Mouse (Mus musculus): ENCODE data around the gene Ttll5.

The Ttll5 gene

GRCm38 (mm10) chr12:85824438-85825264, at the start of gene Ttll5, which contains the start of gene Erg28:
Ttll5 (plus strand) TSS chr12:85824659.
Erg28 (minus strand) TSS chr12:85824550.
- DNase-seq (ENCODE audit: low spot score in 2 of 2) = peak; percentile 91 to 92

- DNase-seq (ENCODE audit: low spot score in 2 of 2) = no peak
These were observed 45.5 kb upstream of the Ttll5 start for GRCm38 (mm10) chr12:85778962-85779361.

- no peak for DNase-seq (ENCODE audit: low spot score in 2 of 2)
These were observed 44.8 kb upstream of the Ttll5 start for GRCm38 (mm10) chr12:85779707-85780106.

- no peak for DNase-seq (ENCODE audit: low spot score in 2 of 2)
These were observed 42.9 kb upstream of the Ttll5 start for GRCm38 (mm10) chr12:85781606-85782005.

GRCm38 (mm10) chr12:85784916-85785815, 39.3 kb upstream of the Ttll5 start:
- no peak for DNase-seq (ENCODE audit: low spot score in 2 of 2)

GRCm38 (mm10) chr12:85792158-85792557, 32.3 kb upstream of the Ttll5 start:
- DNase-seq (ENCODE audit: low spot score in 2 of 2) = no peak

GRCm38 (mm10) chr12:85792821-85793346, 31.6 kb upstream of the Ttll5 start:
- no peak for DNase-seq (ENCODE audit: low spot score in 2 of 2)

GRCm38 (mm10) chr12:85794094-85794493, 30.4 kb upstream of the Ttll5 start:
- DNase-seq (ENCODE audit: low spot score in 2 of 2) = no peak

- no peak for DNase-seq (ENCODE audit: low spot score in 2 of 2)
These were observed 28.9 kb upstream of the Ttll5 start for GRCm38 (mm10) chr12:85795551-85795950.

GRCm38 (mm10) chr12:85800031-85800430, 24.4 kb upstream of the Ttll5 start:
- DNase-seq (ENCODE audit: low spot score in 2 of 2) = no peak

GRCm38 (mm10) chr12:85809726-85810125, 14.7 kb upstream of the Ttll5 start:
- DNase-seq (ENCODE audit: low spot score in 2 of 2) = no peak

GRCm38 (mm10) chr12:85810959-85811358, 13.5 kb upstream of the Ttll5 start:
- DNase-seq (ENCODE audit: low spot score in 2 of 2) = no peak

GRCm38 (mm10) chr12:85811676-85812075, 12.8 kb upstream of the Ttll5 start:
- DNase-seq (ENCODE audit: low spot score in 2 of 2) = no peak

GRCm38 (mm10) chr12:85813599-85813998, 10.9 kb upstream of the Ttll5 start:
- DNase-seq (ENCODE audit: low spot score in 2 of 2) = no peak

GRCm38 (mm10) chr12:85822051-85822450, 2.4 kb upstream of the Ttll5 start:
- no peak for DNase-seq (ENCODE audit: low spot score in 2 of 2)

- no peak for DNase-seq (ENCODE audit: low spot score in 2 of 2)
These were observed 902 bp downstream of the Ttll5 start for GRCm38 (mm10) chr12:85825361-85825760.

GRCm38 (mm10) chr12:85825822-85826221, 1.4 kb downstream of the Ttll5 start:
- DNase-seq (ENCODE audit: low spot score in 2 of 2) = no peak

GRCm38 (mm10) chr12:85828856-85829255, 4.4 kb downstream of the Ttll5 start:
- DNase-seq (ENCODE audit: low spot score in 2 of 2) = no peak

GRCm38 (mm10) chr12:85829866-85830265, 5.4 kb downstream of the Ttll5 start:
- no peak for DNase-seq (ENCODE audit: low spot score in 2 of 2)

- DNase-seq (ENCODE audit: low spot score in 2 of 2) = no peak
These were observed 6.2 kb downstream of the Ttll5 start for GRCm38 (mm10) chr12:85830691-85831090.

- DNase-seq (ENCODE audit: low spot score in 2 of 2) = no peak
These were observed 10.1 kb downstream of the Ttll5 start for GRCm38 (mm10) chr12:85834543-85834942.

GRCm38 (mm10) chr12:85837765-85838164, 13.3 kb downstream of the Ttll5 start:
- no peak for DNase-seq (ENCODE audit: low spot score in 2 of 2)

All from thymus, postnatal 10 days (tissue).